Mouse (Mus musculus) heart, embryonic 12.5 days (tissue): ENCODE measurements around the gene Olfr800. TPM values are rescaled to one million over a fixed set of nuclear protein-coding genes. Genes with fewer than 3 reads are reported as not detected.

Experiments used
- polyA plus RNA-seq: library from polyadenylated mRNA; unstranded; fragments of >200 nt; fragmentation: Nextera tagmentation; extraction: Ambion mirVana; gene quantifications from 2 replicates; pipeline ENCODE4 v1.2.1, GENCODE M21; 2016

Gene Olfr800
- polyA plus RNA-seq, 1 experiment from 2014 or later, result not detected

Other genes starting within 250 kb of the Olfr800 start
- not detected in 2 replicates for gene Olfr786, start 230.4 kb upstream of the Olfr800 start, polyA plus RNA-seq
- gene Olfr787, start 195.8 kb upstream of the Olfr800 start, polyA plus RNA-seq, result not detected in 2 replicates
- not detected in 2 replicates for gene Olfr788, start 186.7 kb upstream of the Olfr800 start, polyA plus RNA-seq
- not detected in 2 replicates for gene Olfr789, start 172.9 kb upstream of the Olfr800 start, polyA plus RNA-seq
- not detected in 2 replicates for gene Olfr790, start 159.2 kb upstream of the Olfr800 start, polyA plus RNA-seq
- gene Olfr791, start 135.9 kb upstream of the Olfr800 start, polyA plus RNA-seq, result not detected in 2 replicates
- not detected in 2 replicates for gene Olfr792, start 118.5 kb upstream of the Olfr800 start, polyA plus RNA-seq
- not detected in 2 replicates for gene Olfr794, start 90.0 kb upstream of the Olfr800 start, polyA plus RNA-seq
- gene Olfr796, start 45.1 kb upstream of the Olfr800 start, polyA plus RNA-seq, result not detected in 2 replicates
- not detected in 2 replicates for gene Olfr798, start 29.8 kb upstream of the Olfr800 start, polyA plus RNA-seq
- gene Olfr799, start 20.2 kb upstream of the Olfr800 start, polyA plus RNA-seq, result not detected in 2 replicates
- gene Olfr801, start 16.2 kb downstream of the Olfr800 start, polyA plus RNA-seq, result not detected in 2 replicates
- gene Olfr802, start 30.5 kb downstream of the Olfr800 start, polyA plus RNA-seq, result not detected in 2 replicates
- not detected in 2 replicates for gene Olfr803, start 36.6 kb downstream of the Olfr800 start, polyA plus RNA-seq
- gene Olfr804, start 45.5 kb downstream of the Olfr800 start, polyA plus RNA-seq, result not detected in 2 replicates
- gene Olfr805, start 71.7 kb downstream of the Olfr800 start, polyA plus RNA-seq, result not detected in 2 replicates
- not detected in 2 replicates for gene Olfr806, start 84.2 kb downstream of the Olfr800 start, polyA plus RNA-seq
- not detected in 2 replicates for gene Olfr807, start 100.1 kb downstream of the Olfr800 start, polyA plus RNA-seq
- gene Olfr808, start 107.8 kb downstream of the Olfr800 start, polyA plus RNA-seq, result not detected in 2 replicates
- not detected in 2 replicates for gene Olfr809, start 116.9 kb downstream of the Olfr800 start, polyA plus RNA-seq
- not detected in 2 replicates for gene Olfr810, start 137.2 kb downstream of the Olfr800 start, polyA plus RNA-seq
- not detected in 2 replicates for gene Olfr811, start 146.7 kb downstream of the Olfr800 start, polyA plus RNA-seq
- not detected in 2 replicates for gene Olfr812, start 188.4 kb downstream of the Olfr800 start, polyA plus RNA-seq
- not detected in 2 replicates for gene Olfr813, start 197.7 kb downstream of the Olfr800 start, polyA plus RNA-seq
- not detected in 2 replicates for gene Olfr814, start 222.2 kb downstream of the Olfr800 start, polyA plus RNA-seq
- gene Olfr815, start 248.2 kb downstream of the Olfr800 start, polyA plus RNA-seq, result not detected in 2 replicates